Mouse (Mus musculus) granulocyte monocyte progenitor cell, adult 5-6 weeks (primary cell): ENCODE data around the gene Krt71. TPM values are rescaled to one million over a fixed set of nuclear protein-coding genes. Genes with fewer than 3 reads are reported as not detected.
A peak's percentile ranks its signal among the peaks of the same experiment; 100 is the strongest.

ENCODE experiments used
- ATAC-seq: replicated peaks from 2 replicates; pipeline ENCODE4 v1.8.0; 2016; ENCODE audit warnings: mild to moderate bottlenecking, moderate TSS enrichment, inconsistent platforms; ENCODE audit not compliant: poor library complexity, severe bottlenecking
- total RNA-seq, 2 experiments: library from RNA; stranded (forward) in 1 of 2; stranded (reverse) in 1 of 2; fragments of 200-712, 200-1000 nt in 1 of 2; fragments of >200 nt in 1 of 2; fragmentation: Nextera tagmentation in 1 of 2; gene quantifications; 2 replicates each; pipeline ENCODE4 v1.2.3; 2014 to 2017

Gene Krt71
- total RNA-seq (2014; fragmentation: Nextera tagmentation) (not detected in 2 replicates), total RNA-seq (2017) (not detected in 2 replicates)

- no peak for ATAC-seq
These were observed at the start of gene Krt71 for GRCm38 (mm10) chr15:101742711-101743110. Krt71 (minus strand) TSS chr15:101743109.

- no peak for ATAC-seq
These were observed 48.0 kb upstream of the Krt71 start for GRCm38 (mm10) chr15:101790867-101791266.

GRCm38 (mm10) chr15:101786360-101786759 lies 43.5 kb upstream of the Krt71 start, which contains the start of gene Krt72:
Krt72 (minus strand) TSS chr15:101786460.
- ATAC-seq, result no peak

GRCm38 (mm10) chr15:101773420-101773819 lies 30.5 kb upstream of the Krt71 start:
- peak; percentile 35 for ATAC-seq

GRCm38 (mm10) chr15:101772711-101773081 lies 29.8 kb upstream of the Krt71 start:
- peak; percentile 78 for ATAC-seq

- peak; percentile 32; the same call in 1 of the 2 replicates for ATAC-seq
These were observed 29.3 kb upstream of the Krt71 start for GRCm38 (mm10) chr15:101772080-101772710.

GRCm38 (mm10) chr15:101770226-101770625 lies 27.3 kb upstream of the Krt71 start:
- no peak for ATAC-seq

- ATAC-seq, result no peak
These were observed 5.1 kb downstream of the Krt71 start for GRCm38 (mm10) chr15:101737786-101738185.

GRCm38 (mm10) chr15:101730653-101731052 lies 12.3 kb downstream of the Krt71 start:
- no peak for ATAC-seq

GRCm38 (mm10) chr15:101724686-101725085 lies 18.2 kb downstream of the Krt71 start:
- ATAC-seq, result no peak

GRCm38 (mm10) chr15:101715831-101716230 lies 27.1 kb downstream of the Krt71 start:
- no peak for ATAC-seq

- ATAC-seq, result no peak
These were observed 28.6 kb downstream of the Krt71 start for GRCm38 (mm10) chr15:101714356-101714755.

GRCm38 (mm10) chr15:101713731-101714130 lies 29.2 kb downstream of the Krt71 start:
- ATAC-seq, result no peak

GRCm38 (mm10) chr15:101712720-101713119 lies 30.2 kb downstream of the Krt71 start, which contains the start of gene Krt5:
Krt5 (minus strand) TSS chr15:101712898.
- no peak for ATAC-seq

- no peak for ATAC-seq
These were observed 34.2 kb downstream of the Krt71 start for GRCm38 (mm10) chr15:101708683-101709082.

GRCm38 (mm10) chr15:101707454-101707853 lies 35.5 kb downstream of the Krt71 start:
- ATAC-seq, result no peak

GRCm38 (mm10) chr15:101704066-101704465 lies 38.8 kb downstream of the Krt71 start:
- no peak for ATAC-seq

- ATAC-seq, result no peak
These were observed 40.5 kb downstream of the Krt71 start for GRCm38 (mm10) chr15:101702380-101702779.

- no peak for ATAC-seq
These were observed 43.0 kb downstream of the Krt71 start for GRCm38 (mm10) chr15:101699866-101700265.

- no peak for ATAC-seq
These were observed 43.7 kb downstream of the Krt71 start for GRCm38 (mm10) chr15:101699192-101699591.

- ATAC-seq, result no peak
These were observed 45.4 kb downstream of the Krt71 start for GRCm38 (mm10) chr15:101697326-101698188.
